Mouse (Mus musculus): Measurements from ENCODE around the gene Tstd3. TPM values are rescaled to one million over a fixed set of nuclear protein-coding genes. Genes with fewer than 3 reads are reported as not detected.

Tstd3 gene
- total RNA-seq (2014; rRNA removed; ENCODE audit: low replicate concordance), result 9.9 and 16.5 TPM in 2 replicates
- 23.5 and 25.2 TPM in 2 replicates for polyA plus RNA-seq (2015; fragmentation: Nextera tagmentation; extraction: Ambion mirVana)

DNA sequence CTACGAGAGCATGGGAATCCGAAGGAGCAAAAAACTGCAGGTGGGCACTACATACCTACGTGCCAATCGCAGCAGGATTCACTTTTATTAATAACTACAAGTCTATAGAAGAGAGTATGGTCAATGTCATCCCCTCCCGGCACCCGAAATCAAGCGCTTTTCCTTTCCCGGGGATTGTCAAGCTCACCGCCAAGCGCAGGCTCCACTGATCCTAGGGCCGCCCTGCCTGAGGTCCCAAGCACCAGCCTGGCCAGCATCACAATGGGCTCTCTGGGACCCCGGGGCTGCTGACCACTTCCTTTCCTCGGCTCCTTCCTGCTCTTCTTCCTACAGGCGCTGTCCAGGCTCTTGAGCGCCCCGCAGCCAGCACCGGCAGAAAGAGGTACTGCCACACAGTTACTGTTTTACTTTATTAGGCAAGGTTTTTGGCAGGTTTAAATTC lies at the start of gene Tstd3, which contains the start of gene Usp45:
Gene Tstd3, minus strand, starts transcription at position 350 of the 442 bp plus-strand sequence.
Gene Usp45, plus strand, starts transcription at position 294 of the 442 bp plus-strand sequence.
- H3K27me3 ChIP-seq (ENCODE audit: control insufficient read depth, insufficient read depth, low read length), result no peaks in the 10 kb centered on the region
- peak; percentile 88 for DNase-seq (ENCODE audit: low spot score)
- WGBS, result under 1% methylated on average over 17 of the region's 17 CpGs
- H3K4me1 ChIP-seq (ENCODE audit: control insufficient read depth, insufficient read depth), result peaks cover 5% of the 10 kb centered on the region; the same call in 1 of the 2 replicates
- no peaks in the 10 kb centered on the region for H3K36me3 ChIP-seq (replicated peaks; ENCODE audit: control insufficient read depth, insufficient read depth, low read length)
- TF ChIP-seq EP300 (IDR thresholded peaks at IDR 0.05; ENCODE audit: low read depth) (no peak), CTCF (IDR thresholded peaks at IDR 0.05; ENCODE audit: low read depth) (peak; percentile 83)
- H3K9ac ChIP-seq (replicated peaks; ENCODE audit: low read depth, low read length), result peak within 1 kb of the TSS; percentile 49
- 0 out of 2 replicates have a peak within 1 kb of the TSS, but pooled peaks have one; percentile 11 for H3K27ac ChIP-seq (ENCODE audit: low read depth)
- H3K4me3 ChIP-seq (ENCODE audit: low read depth, low read length), result peak within 1 kb of the TSS; percentile 69
- peak; percentile 91 for ATAC-seq (ENCODE audit: insufficient read depth, low read depth)
- peak within 1 kb of the TSS; percentile 75 for H3K4me2 ChIP-seq (ENCODE audit: low read depth, low read length)
- H3K9me3 ChIP-seq (replicated peaks; ENCODE audit: control insufficient read depth, low read length), result 0 out of 2 replicates have a peak, but pooled peaks cover 5% of the 10 kb centered on the region

DNA sequence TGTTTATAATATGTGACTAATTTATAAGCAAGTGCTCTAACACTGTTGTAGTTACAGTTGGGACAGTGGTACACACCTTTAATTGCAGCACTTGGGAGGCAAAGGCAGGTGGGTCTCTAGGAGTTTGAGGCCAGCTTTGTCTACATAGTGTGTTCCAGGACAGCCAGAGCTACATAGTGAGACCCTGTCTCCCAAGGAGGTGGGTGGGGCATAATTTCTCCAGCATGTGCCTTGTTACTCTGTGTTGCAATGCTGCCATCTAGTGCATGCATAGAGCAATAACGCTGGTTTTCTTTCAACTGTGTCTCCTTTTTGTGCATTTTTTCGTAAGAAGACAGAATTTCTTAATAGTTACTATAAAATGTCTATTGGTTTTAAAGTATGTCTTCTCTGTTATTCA lies 47.0 kb upstream of the Tstd3 start:
- Histone ChIP-seq H3K27ac (ENCODE audit: low read depth) (no peak overlapping the region), H3K9me3 (replicated peaks; ENCODE audit: control insufficient read depth, low read length) (no peaks in the 10 kb centered on the region), H3K4me3 (ENCODE audit: low read depth, low read length) (no peak overlapping the region), H3K9ac (replicated peaks; ENCODE audit: low read depth, low read length) (no peak overlapping the region), H3K27me3 (ENCODE audit: control insufficient read depth, insufficient read depth, low read length) (no peaks in the 10 kb centered on the region), H3K36me3 (replicated peaks; ENCODE audit: control insufficient read depth, insufficient read depth, low read length) (peaks cover 46% of the 10 kb centered on the region), H3K4me1 (ENCODE audit: control insufficient read depth, insufficient read depth) (no peaks in the 10 kb centered on the region), H3K4me2 (ENCODE audit: low read depth, low read length) (no peak overlapping the region)
- ATAC-seq (ENCODE audit: insufficient read depth, low read depth) (no peak), DNase-seq (ENCODE audit: low spot score) (peak; percentile 51)
- no peak for TF ChIP-seq EP300 (IDR thresholded peaks at IDR 0.05; ENCODE audit: low read depth)
- peak; percentile 89 for TF ChIP-seq CTCF (IDR thresholded peaks at IDR 0.05; ENCODE audit: low read depth)
- 39% methylated on average over 2 of the region's 2 CpGs for WGBS

- no peaks in the 10 kb centered on the region for H3K27me3 ChIP-seq (ENCODE audit: control insufficient read depth, insufficient read depth, low read length)
- no peak overlapping the region for H3K27ac ChIP-seq (ENCODE audit: low read depth)
- no peaks in the 10 kb centered on the region for H3K4me1 ChIP-seq (ENCODE audit: control insufficient read depth, insufficient read depth)
- peaks cover 38% of the 10 kb centered on the region for H3K36me3 ChIP-seq (replicated peaks; ENCODE audit: control insufficient read depth, insufficient read depth, low read length)
- TF ChIP-seq CTCF (IDR thresholded peaks at IDR 0.05; ENCODE audit: low read depth), result no peak
- no peak for TF ChIP-seq EP300 (IDR thresholded peaks at IDR 0.05; ENCODE audit: low read depth)
- no peak overlapping the region for H3K4me2 ChIP-seq (ENCODE audit: low read depth, low read length)
- H3K9me3 ChIP-seq (replicated peaks; ENCODE audit: control insufficient read depth, low read length), result no peaks in the 10 kb centered on the region
- H3K4me3 ChIP-seq (ENCODE audit: low read depth, low read length), result no peak overlapping the region
- 86% methylated on average over 6 of the region's 6 CpGs for WGBS
- H3K9ac ChIP-seq (replicated peaks; ENCODE audit: low read depth, low read length), result no peak overlapping the region
- DNase-seq (ENCODE audit: low spot score), result no peak
- no peak for ATAC-seq (ENCODE audit: insufficient read depth, low read depth)
Observed at GRCm38 (mm10) chr4:21812635-21813034, 45.6 kb upstream of the Tstd3 start.

- WGBS, result 89% methylated on average over 3 of the region's 3 CpGs
- Histone ChIP-seq H3K27me3 (ENCODE audit: control insufficient read depth, insufficient read depth, low read length) (no peaks in the 10 kb centered on the region), H3K27ac (ENCODE audit: low read depth) (no peak overlapping the region), H3K36me3 (replicated peaks; ENCODE audit: control insufficient read depth, insufficient read depth, low read length) (peaks cover 37% of the 10 kb centered on the region), H3K4me2 (ENCODE audit: low read depth, low read length) (no peak overlapping the region), H3K4me1 (ENCODE audit: control insufficient read depth, insufficient read depth) (no peaks in the 10 kb centered on the region), H3K9me3 (replicated peaks; ENCODE audit: control insufficient read depth, low read length) (no peaks in the 10 kb centered on the region), H3K4me3 (ENCODE audit: low read depth, low read length) (no peak overlapping the region), H3K9ac (replicated peaks; ENCODE audit: low read depth, low read length) (no peak overlapping the region)
- DNase-seq (ENCODE audit: low spot score), result no peak
- TF ChIP-seq CTCF (IDR thresholded peaks at IDR 0.05; ENCODE audit: low read depth), result no peak
- TF ChIP-seq EP300 (IDR thresholded peaks at IDR 0.05; ENCODE audit: low read depth), result no peak
- no peak for ATAC-seq (ENCODE audit: insufficient read depth, low read depth)
Observed at GRCm38 (mm10) chr4:21810608-21811007, 43.6 kb upstream of the Tstd3 start.

- TF ChIP-seq EP300 (IDR thresholded peaks at IDR 0.05; ENCODE audit: low read depth) (no peak), CTCF (IDR thresholded peaks at IDR 0.05; ENCODE audit: low read depth) (no peak)
- 70% methylated on average over 5 of the region's 5 CpGs for WGBS
- Histone ChIP-seq H3K27ac (ENCODE audit: low read depth) (no peak overlapping the region), H3K4me3 (ENCODE audit: low read depth, low read length) (no peak overlapping the region), H3K9me3 (replicated peaks; ENCODE audit: control insufficient read depth, low read length) (no peaks in the 10 kb centered on the region), H3K9ac (replicated peaks; ENCODE audit: low read depth, low read length) (no peak overlapping the region), H3K27me3 (ENCODE audit: control insufficient read depth, insufficient read depth, low read length) (no peaks in the 10 kb centered on the region), H3K4me1 (ENCODE audit: control insufficient read depth, insufficient read depth) (no peaks in the 10 kb centered on the region), H3K36me3 (replicated peaks; ENCODE audit: control insufficient read depth, insufficient read depth, low read length) (peaks cover 56% of the 10 kb centered on the region), H3K4me2 (ENCODE audit: low read depth, low read length) (no peak overlapping the region)
- ATAC-seq (ENCODE audit: insufficient read depth, low read depth) (no peak), DNase-seq (ENCODE audit: low spot score) (no peak)
Observed at GRCm38 (mm10) chr4:21807204-21807603, 40.2 kb upstream of the Tstd3 start.

DNA sequence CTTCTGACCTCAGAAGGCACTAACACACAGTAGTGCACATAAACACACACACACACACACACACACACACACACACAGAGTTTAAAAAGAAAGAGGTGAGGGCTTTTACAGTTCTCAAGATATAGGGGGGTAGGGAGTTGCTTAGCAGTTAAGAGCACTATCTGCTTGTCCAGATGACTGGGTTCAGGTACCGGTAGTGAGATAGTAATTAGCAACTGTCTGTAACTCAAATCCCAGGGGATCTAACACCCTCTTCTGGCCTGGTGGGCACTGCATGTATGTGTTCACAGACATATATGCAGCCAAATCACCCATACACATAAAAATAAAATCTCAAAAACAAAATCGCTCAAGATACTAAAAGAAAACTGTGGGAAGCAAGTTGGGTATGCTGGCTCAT lies 34.6 kb upstream of the Tstd3 start:
- 83% methylated on average over 2 of the region's 2 CpGs for WGBS
- Histone ChIP-seq H3K4me2 (ENCODE audit: low read depth, low read length) (no peak overlapping the region), H3K36me3 (replicated peaks; ENCODE audit: control insufficient read depth, insufficient read depth, low read length) (peaks cover 74% of the 10 kb centered on the region), H3K4me3 (ENCODE audit: low read depth, low read length) (no peak overlapping the region), H3K27ac (ENCODE audit: low read depth) (no peak overlapping the region), H3K27me3 (ENCODE audit: control insufficient read depth, insufficient read depth, low read length) (no peaks in the 10 kb centered on the region), H3K9ac (replicated peaks; ENCODE audit: low read depth, low read length) (no peak overlapping the region), H3K4me1 (ENCODE audit: control insufficient read depth, insufficient read depth) (no peaks in the 10 kb centered on the region), H3K9me3 (replicated peaks; ENCODE audit: control insufficient read depth, low read length) (no peaks in the 10 kb centered on the region)
- ATAC-seq (ENCODE audit: insufficient read depth, low read depth) (no peak), DNase-seq (ENCODE audit: low spot score) (no peak)
- TF ChIP-seq EP300 (IDR thresholded peaks at IDR 0.05; ENCODE audit: low read depth), result no peak
- no peak for TF ChIP-seq CTCF (IDR thresholded peaks at IDR 0.05; ENCODE audit: low read depth)
